Mouse (Mus musculus) cerebellum, postnatal 25 days (tissue): Measurements from ENCODE around the gene Syngr4.

Source experiments
- DNase-seq, 2 experiments: peaks; one replicate each; pipeline ENCODE4 v3.0.0; 2021; ENCODE audit warnings: mixed read lengths in 2 of 2

Gene Syngr4

GRCm38 (mm10) chr7:45865925-45866910 lies 30.3 kb downstream of the Syngr4 start:
- peak; percentile 76 to 88 for DNase-seq

- DNase-seq = no peak
Measured at GRCm38 (mm10) chr7:45864435-45864834, 32.1 kb downstream of the Syngr4 start.

- no peak for DNase-seq
Measured at GRCm38 (mm10) chr7:45862804-45863203, 33.7 kb downstream of the Syngr4 start.

GRCm38 (mm10) chr7:45859008-45859407 lies 37.5 kb downstream of the Syngr4 start:
- no peak for DNase-seq

GRCm38 (mm10) chr7:45856950-45857901 lies 39.3 kb downstream of the Syngr4 start:
- DNase-seq = peak; percentile 71 to 72

- no peak for DNase-seq
Measured at GRCm38 (mm10) chr7:45853089-45853488, 43.4 kb downstream of the Syngr4 start.

- no peak for DNase-seq
Measured at GRCm38 (mm10) chr7:45850661-45851060, 45.9 kb downstream of the Syngr4 start.

- DNase-seq = no peak
Measured at GRCm38 (mm10) chr7:45848447-45849027, 48.0 kb downstream of the Syngr4 start.

GRCm38 (mm10) chr7:45842950-45843744 lies 53.4 kb downstream of the Syngr4 start:
- no peak for DNase-seq
